Mouse (Mus musculus) hindbrain, embryonic 12.5 days (tissue): ENCODE results near the gene Rspo4. TPM values are rescaled to one million over a fixed set of nuclear protein-coding genes. Genes with fewer than 3 reads are reported as not detected.

Experiments used
- ATAC-seq: fragments of 200-750 bp; cut with Nextera tagmentation; 2 replicates; pipeline ENCODE4 v1.8.0; 2017; ENCODE audit warnings: moderate TSS enrichment; ENCODE audit not compliant: low FRiP score
- H3K27ac ChIP-seq: fragments of 300-500 bp; sonication (generic); 2 replicates; pipeline ENCODE4 v1.5.1; 2016; ENCODE audit warnings: mild to moderate bottlenecking
- H3K27me3 ChIP-seq: fragments of 300-500 bp; sonication (generic); 2 replicates; pipeline ENCODE4 v1.6.1; 2016; ENCODE audit warnings: mild to moderate bottlenecking
- H3K36me3 ChIP-seq: fragments of 300-500 bp; sonication (generic); 2 replicates; pipeline ENCODE4 v1.6.1; 2016; ENCODE audit warnings: mild to moderate bottlenecking
- H3K4me1 ChIP-seq: fragments of 300-500 bp; sonication (generic); 2 replicates; pipeline ENCODE4 v1.6.1; 2016
- H3K4me2 ChIP-seq: fragments of 300-500 bp; sonication (generic); replicated peaks from 2 replicates; pipeline ENCODE4 v1.6.1; 2016; ENCODE audit warnings: mild to moderate bottlenecking
- H3K4me3 ChIP-seq: fragments of 300-500 bp; sonication (generic); 2 replicates; pipeline ENCODE4 v1.5.1; 2016; ENCODE audit warnings: mild to moderate bottlenecking
- H3K9ac ChIP-seq: fragments of 300-500 bp; sonication (generic); 2 replicates; pipeline ENCODE4 v1.6.1; 2016; ENCODE audit warnings: mild to moderate bottlenecking, moderate library complexity
- H3K9me3 ChIP-seq: fragments of 300-500 bp; sonication (generic); replicated peaks from 2 replicates; pipeline ENCODE4 v1.6.1; 2016; ENCODE audit warnings: mild to moderate bottlenecking
- WGBS: fragments of 180-500 bp; shearing (Covaris S2); methylation state at CpG from one replicate; pipeline ENCODE4 v1.1.7; 2016; 5-methylcytosine and 5-hydroxymethylcytosine counted together
- polyA plus RNA-seq: library from polyadenylated mRNA; unstranded; fragments of >200 nt; fragmentation: Nextera tagmentation; extraction: Ambion mirVana; gene quantifications from 2 replicates; pipeline ENCODE4 v1.2.1, GENCODE M21; 2016

The Rspo4 gene
- polyA plus RNA-seq, 1 experiment from 2014 or later = 0.48 TPM

GRCm38 (mm10) chr2:151894209-151894980 lies 51.7 kb downstream of the Rspo4 start:
- H3K9me3 ChIP-seq = no peaks in the 10 kb centered on the region
- 72% methylated on average over 8 of the region's 8 CpGs for WGBS
- ATAC-seq = 0 out of 2 replicates have a peak, but pooled peaks have one; percentile 11

GRCm38 (mm10) chr2:151895911-151896310 lies 53.2 kb downstream of the Rspo4 start:
- no peak overlapping the region for H3K4me2 ChIP-seq
- WGBS = 74% methylated on average over 5 of the region's 5 CpGs
- H3K27me3 ChIP-seq = no peaks in the 10 kb centered on the region
- no peak overlapping the region for H3K27ac ChIP-seq
- no peak for ATAC-seq
- no peak overlapping the region for H3K4me3 ChIP-seq
- H3K4me1 ChIP-seq = peaks cover 14% of the 10 kb centered on the region; the same call in 1 of the 2 replicates
- H3K9me3 ChIP-seq = no peaks in the 10 kb centered on the region
- no peaks in the 10 kb centered on the region for H3K36me3 ChIP-seq
- H3K9ac ChIP-seq = no peak overlapping the region

More at GRCm38 (mm10) chr2:151894209-151894980, 51.7 kb downstream of the Rspo4 start:
- Histone ChIP-seq H3K9ac (no peak overlapping the region), H3K27ac (no peak overlapping the region), H3K4me3 (no peak overlapping the region), H3K4me2 (no peak overlapping the region), H3K27me3 (no peaks in the 10 kb centered on the region), H3K36me3 (no peaks in the 10 kb centered on the region), H3K4me1 (peaks cover 14% of the 10 kb centered on the region; the same call in 1 of the 2 replicates)

- H3K4me1 ChIP-seq = peaks cover 10% of the 10 kb centered on the region; the same call in 1 of the 2 replicates
- 95% methylated on average over 1 of the region's 1 CpGs for WGBS
- H3K36me3 ChIP-seq = no peaks in the 10 kb centered on the region
- no peak overlapping the region for H3K9ac ChIP-seq
- H3K9me3 ChIP-seq = no peaks in the 10 kb centered on the region
- no peak overlapping the region for H3K4me3 ChIP-seq
- H3K27me3 ChIP-seq = no peaks in the 10 kb centered on the region
- H3K4me2 ChIP-seq = no peak overlapping the region
- no peak overlapping the region for H3K27ac ChIP-seq
- ATAC-seq = no peak
Observed at GRCm38 (mm10) chr2:151898106-151898505, 55.4 kb downstream of the Rspo4 start.

- no peaks in the 10 kb centered on the region for H3K27me3 ChIP-seq
- WGBS = 84% methylated on average over 4 of the region's 4 CpGs
- H3K9ac ChIP-seq = no peak overlapping the region
- H3K4me1 ChIP-seq = peaks cover 6% of the 10 kb centered on the region; the same call in 1 of the 2 replicates
- no peaks in the 10 kb centered on the region for H3K9me3 ChIP-seq
- no peak overlapping the region for H3K27ac ChIP-seq
- no peak overlapping the region for H3K4me3 ChIP-seq
- no peak for ATAC-seq
- H3K4me2 ChIP-seq = no peak overlapping the region
- H3K36me3 ChIP-seq = no peaks in the 10 kb centered on the region
Observed at GRCm38 (mm10) chr2:151900845-151901244, 58.1 kb downstream of the Rspo4 start.

GRCm38 (mm10) chr2:151903267-151903666 lies 60.5 kb downstream of the Rspo4 start:
- WGBS = 85% methylated on average over 6 of the region's 6 CpGs
- H3K9ac ChIP-seq = no peak overlapping the region
- ATAC-seq = no peak
- H3K4me1 ChIP-seq = peaks cover 6% of the 10 kb centered on the region; the same call in 1 of the 2 replicates
- no peaks in the 10 kb centered on the region for H3K27me3 ChIP-seq
- H3K4me3 ChIP-seq = no peak overlapping the region
- H3K9me3 ChIP-seq = no peaks in the 10 kb centered on the region
- H3K36me3 ChIP-seq = no peaks in the 10 kb centered on the region
- H3K4me2 ChIP-seq = no peak overlapping the region
- H3K27ac ChIP-seq = no peak overlapping the region

GRCm38 (mm10) chr2:151903933-151904332 lies 61.2 kb downstream of the Rspo4 start:
- no peak for ATAC-seq
- no peak overlapping the region for H3K27ac ChIP-seq
- H3K36me3 ChIP-seq = no peaks in the 10 kb centered on the region
- H3K9ac ChIP-seq = no peak overlapping the region
- H3K27me3 ChIP-seq = no peaks in the 10 kb centered on the region
- H3K4me3 ChIP-seq = no peak overlapping the region
- no peak overlapping the region for H3K4me2 ChIP-seq
- H3K9me3 ChIP-seq = no peaks in the 10 kb centered on the region
- WGBS = 61% methylated on average over 4 of the region's 4 CpGs
- H3K4me1 ChIP-seq = peaks cover 6% of the 10 kb centered on the region; the same call in 1 of the 2 replicates

- 61% methylated on average over 3 of the region's 3 CpGs for WGBS
- Histone ChIP-seq H3K4me3 (no peak overlapping the region), H3K27ac (no peak overlapping the region), H3K27me3 (no peaks in the 10 kb centered on the region), H3K4me1 (peaks cover 6% of the 10 kb centered on the region; the same call in 1 of the 2 replicates), H3K9ac (no peak overlapping the region), H3K4me2 (no peak overlapping the region), H3K36me3 (no peaks in the 10 kb centered on the region), H3K9me3 (no peaks in the 10 kb centered on the region)
- no peak for ATAC-seq
Observed at GRCm38 (mm10) chr2:151904636-151905035, 61.9 kb downstream of the Rspo4 start.

GRCm38 (mm10) chr2:151907020-151907419 lies 64.3 kb downstream of the Rspo4 start:
- Histone ChIP-seq H3K27ac (no peak overlapping the region), H3K27me3 (no peaks in the 10 kb centered on the region), H3K4me3 (no peak overlapping the region), H3K9me3 (no peaks in the 10 kb centered on the region), H3K4me1 (peaks cover 15% of the 10 kb centered on the region; the same call in 1 of the 2 replicates), H3K4me2 (no peak overlapping the region), H3K9ac (no peak overlapping the region), H3K36me3 (no peaks in the 10 kb centered on the region)
- WGBS = 73% methylated on average over 2 of the region's 2 CpGs
- no peak for ATAC-seq

GRCm38 (mm10) chr2:151909386-151909785 lies 66.7 kb downstream of the Rspo4 start:
- 84% methylated on average over 3 of the region's 3 CpGs for WGBS
- H3K27ac ChIP-seq = no peak overlapping the region
- no peak for ATAC-seq
- H3K27me3 ChIP-seq = no peaks in the 10 kb centered on the region
- H3K9me3 ChIP-seq = no peaks in the 10 kb centered on the region
- H3K4me2 ChIP-seq = no peak overlapping the region
- no peaks in the 10 kb centered on the region for H3K36me3 ChIP-seq
- H3K4me1 ChIP-seq = peaks cover 18% of the 10 kb centered on the region; the same call in 1 of the 2 replicates
- no peak overlapping the region for H3K4me3 ChIP-seq
- no peak overlapping the region for H3K9ac ChIP-seq

GRCm38 (mm10) chr2:151910498-151910897 lies 67.8 kb downstream of the Rspo4 start:
- Histone ChIP-seq H3K4me2 (no peak overlapping the region), H3K27me3 (no peaks in the 10 kb centered on the region), H3K9ac (no peak overlapping the region; the same call in 1 of the 2 replicates), H3K9me3 (no peaks in the 10 kb centered on the region), H3K27ac (no peak overlapping the region), H3K4me1 (peaks cover 13% of the 10 kb centered on the region; the same call in 1 of the 2 replicates), H3K36me3 (no peaks in the 10 kb centered on the region), H3K4me3 (no peak overlapping the region)
- WGBS = 48% methylated on average over 5 of the region's 5 CpGs
- ATAC-seq = no peak

GRCm38 (mm10) chr2:151910919-151911500 lies 68.3 kb downstream of the Rspo4 start, which contains the start of gene Angpt4:
Angpt4 (plus strand) TSS chr2:151911210.
- H3K4me2 ChIP-seq = no peak within 1 kb of the TSS
- no peaks in the 10 kb centered on the region for H3K36me3 ChIP-seq
- no peak within 1 kb of the TSS; the same call in 1 of the 2 replicates for H3K9ac ChIP-seq
- no peak within 1 kb of the TSS for H3K4me3 ChIP-seq
- H3K27me3 ChIP-seq = no peaks in the 10 kb centered on the region
- no peak; the same call in 1 of the 2 replicates for ATAC-seq
- 68% methylated on average over 12 of the region's 13 CpGs for WGBS
- H3K27ac ChIP-seq = no peak within 1 kb of the TSS
- peaks cover 16% of the 10 kb centered on the region; the same call in 1 of the 2 replicates for H3K4me1 ChIP-seq
- no peaks in the 10 kb centered on the region for H3K9me3 ChIP-seq

- Histone ChIP-seq H3K4me3 (no peak overlapping the region), H3K4me2 (no peak overlapping the region), H3K36me3 (no peaks in the 10 kb centered on the region), H3K9ac (no peak overlapping the region), H3K9me3 (no peaks in the 10 kb centered on the region), H3K27me3 (no peaks in the 10 kb centered on the region), H3K27ac (no peak overlapping the region), H3K4me1 (peaks cover 17% of the 10 kb centered on the region; the same call in 1 of the 2 replicates)
- no peak for ATAC-seq
- WGBS = 89% methylated on average over 3 of the region's 3 CpGs
Observed at GRCm38 (mm10) chr2:151911751-151912150, 69.0 kb downstream of the Rspo4 start.
